Mouse (Mus musculus) forebrain, embryonic 10.5 days (tissue): Measurements from ENCODE around the gene Dnah17. TPM values are rescaled to one million over a fixed set of nuclear protein-coding genes. Genes with fewer than 3 reads are reported as not detected.

Experiments used
- DNase-seq: peaks from one replicate; pipeline ENCODE4 v3.0.0-alpha.2; 2017; ENCODE audit warnings: low spot score; ENCODE audit errors: extremely low spot score
- H3K27ac ChIP-seq: fragments of 300-500 bp; sonication (generic); 2 replicates; pipeline ENCODE4 v1.5.1; 2016; ENCODE audit warnings: mild to moderate bottlenecking
- H3K27me3 ChIP-seq: fragments of 300-500 bp; sonication (generic); 2 replicates; pipeline ENCODE4 v1.6.1; 2016; ENCODE audit warnings: mild to moderate bottlenecking; ENCODE audit not compliant: poor library complexity, severe bottlenecking
- H3K36me3 ChIP-seq: fragments of 300-500 bp; sonication (generic); replicated peaks from 2 replicates; pipeline ENCODE4 v1.6.1; 2016; ENCODE audit warnings: mild to moderate bottlenecking, moderate library complexity
- H3K4me1 ChIP-seq: fragments of 300-500 bp; sonication (generic); 2 replicates; pipeline ENCODE4 v1.6.1; 2016
- H3K4me3 ChIP-seq: fragments of 300-500 bp; sonication (generic); 2 replicates; pipeline ENCODE4 v1.5.1; 2016; ENCODE audit warnings: mild to moderate bottlenecking, moderate library complexity
- H3K9me3 ChIP-seq: fragments of 300-500 bp; sonication (generic); 2 replicates; pipeline ENCODE4 v1.6.1; 2016; ENCODE audit warnings: mild to moderate bottlenecking, moderate library complexity
- WGBS: fragments of 180-500 bp; shearing (Covaris S2); methylation state at CpG from one replicate; pipeline ENCODE4 v1.1.7; 2016; 5-methylcytosine and 5-hydroxymethylcytosine counted together
- polyA plus RNA-seq: library from polyadenylated mRNA; unstranded; fragments of >200 nt; fragmentation: Nextera tagmentation; extraction: Ambion mirVana; gene quantifications from 2 replicates; pipeline ENCODE4 v1.2.1, GENCODE M21; 2016

Dnah17 gene
- polyA plus RNA-seq, 1 experiment from 2014 or later, result 0.27 TPM

DNA sequence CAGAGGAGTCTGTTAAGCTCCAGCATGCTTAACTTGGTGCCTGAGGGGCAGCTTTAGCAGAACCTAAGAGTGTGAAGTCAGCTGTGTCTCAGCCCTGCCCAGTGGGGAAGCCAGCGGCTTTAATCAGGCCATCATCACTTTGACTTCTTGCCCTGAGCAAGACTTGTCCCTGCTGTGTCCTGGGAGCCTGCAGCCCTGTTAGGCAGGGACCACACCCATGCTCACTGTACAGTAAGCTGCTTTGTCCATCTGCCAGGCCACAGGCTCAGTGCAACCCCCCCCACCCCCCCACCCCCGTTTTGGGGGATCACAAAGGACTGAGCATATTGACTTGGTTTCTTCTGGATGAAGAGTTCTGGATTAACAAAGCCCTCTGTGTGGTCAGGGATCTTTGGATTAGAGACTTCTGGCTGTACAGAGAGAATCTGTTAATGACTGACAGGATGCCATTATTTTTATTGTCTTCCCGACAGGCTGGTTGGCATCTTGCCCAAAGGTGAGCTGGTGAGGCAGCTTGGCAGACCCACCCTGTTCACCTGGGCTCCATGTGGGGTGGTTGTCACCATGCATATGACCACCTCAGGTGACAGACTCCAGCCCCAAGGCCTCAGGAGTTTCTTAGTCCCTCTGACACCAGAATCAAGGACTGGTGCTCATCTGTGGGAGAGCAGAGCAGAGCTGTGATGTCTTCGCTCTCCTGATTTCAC lies 120.4 kb downstream of the Dnah17 start:
- H3K4me1 ChIP-seq, result peaks cover 59% of the 10 kb centered on the region
- H3K27ac ChIP-seq, result peak overlapping the region; percentile 36; the same call in 1 of the 2 replicates
- H3K9me3 ChIP-seq, result no peaks in the 10 kb centered on the region
- H3K27me3 ChIP-seq, result no peaks in the 10 kb centered on the region
- no peak for DNase-seq
- H3K36me3 ChIP-seq, result peaks cover 89% of the 10 kb centered on the region
- WGBS, result 63% methylated on average over 4 of the region's 4 CpGs
- no peak overlapping the region for H3K4me3 ChIP-seq

- Histone ChIP-seq H3K36me3 (peaks cover 90% of the 10 kb centered on the region), H3K4me3 (no peak overlapping the region; the same call in 1 of the 2 replicates), H3K9me3 (no peaks in the 10 kb centered on the region), H3K27ac (peak overlapping the region; percentile 36; the same call in 1 of the 2 replicates), H3K27me3 (no peaks in the 10 kb centered on the region), H3K4me1 (peaks cover 58% of the 10 kb centered on the region)
- 85% methylated on average over 8 of the region's 8 CpGs for WGBS
- no peak for DNase-seq
Observed at GRCm38 (mm10) chr11:118008843-118009242, 121.6 kb downstream of the Dnah17 start.

- Histone ChIP-seq H3K4me3 (no peak overlapping the region), H3K36me3 (peaks cover 90% of the 10 kb centered on the region), H3K27me3 (no peaks in the 10 kb centered on the region), H3K27ac (peak overlapping the region; percentile 36; the same call in 1 of the 2 replicates), H3K4me1 (peaks cover 54% of the 10 kb centered on the region), H3K9me3 (no peaks in the 10 kb centered on the region)
- 51% methylated on average over 5 of the region's 5 CpGs for WGBS
- no peak for DNase-seq
Observed at GRCm38 (mm10) chr11:118008144-118008805, 122.2 kb downstream of the Dnah17 start.

DNA sequence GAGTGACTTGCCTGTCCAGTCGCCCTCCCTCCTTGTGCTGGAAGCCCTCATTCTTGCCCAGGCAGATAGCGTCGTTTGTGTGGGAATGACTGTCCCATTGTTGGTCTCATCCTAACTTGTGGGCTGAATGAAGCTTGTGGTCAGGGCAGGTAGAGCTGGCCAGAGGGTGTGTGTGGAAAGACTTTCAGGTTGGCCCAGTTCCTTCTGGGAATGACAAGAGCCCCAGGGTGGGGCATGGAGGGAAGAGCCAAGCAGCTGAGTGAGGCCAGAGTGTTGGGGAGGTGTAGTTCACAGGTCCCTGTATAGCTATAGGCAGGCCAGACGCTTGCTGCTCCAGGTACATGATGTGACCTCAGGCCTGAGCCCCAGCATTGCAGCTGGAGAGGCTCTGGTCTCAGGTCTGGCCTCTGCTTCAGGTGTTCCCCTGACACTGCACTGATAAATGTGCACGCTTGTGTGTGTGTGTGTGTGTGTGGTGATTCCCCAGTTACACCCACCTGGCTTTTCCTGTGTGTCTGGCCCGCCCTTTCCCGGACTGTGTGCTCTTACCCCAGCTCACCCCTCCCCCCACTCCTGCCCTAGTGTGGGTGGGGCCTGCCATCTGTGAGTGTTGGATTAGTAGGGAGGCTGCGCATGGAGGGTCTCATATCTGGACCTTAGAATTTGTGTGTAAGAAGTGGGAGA lies 122.8 kb downstream of the Dnah17 start:
- DNase-seq, result no peak
- Histone ChIP-seq H3K9me3 (no peaks in the 10 kb centered on the region), H3K4me1 (peaks cover 52% of the 10 kb centered on the region), H3K4me3 (no peak overlapping the region), H3K36me3 (peaks cover 92% of the 10 kb centered on the region), H3K27ac (peak overlapping the region; percentile 26; the same call in 1 of the 2 replicates), H3K27me3 (no peaks in the 10 kb centered on the region)
- WGBS, result 76% methylated on average over 8 of the region's 8 CpGs

GRCm38 (mm10) chr11:118004217-118004616 lies 126.2 kb downstream of the Dnah17 start:
- no peak for DNase-seq
- no peaks in the 10 kb centered on the region for H3K9me3 ChIP-seq
- H3K27ac ChIP-seq, result no peak overlapping the region
- no peaks in the 10 kb centered on the region for H3K27me3 ChIP-seq
- peaks cover 23% of the 10 kb centered on the region for H3K4me1 ChIP-seq
- WGBS, result 87% methylated on average over 5 of the region's 5 CpGs
- H3K36me3 ChIP-seq, result peaks cover 93% of the 10 kb centered on the region
- no peak overlapping the region for H3K4me3 ChIP-seq

DNA sequence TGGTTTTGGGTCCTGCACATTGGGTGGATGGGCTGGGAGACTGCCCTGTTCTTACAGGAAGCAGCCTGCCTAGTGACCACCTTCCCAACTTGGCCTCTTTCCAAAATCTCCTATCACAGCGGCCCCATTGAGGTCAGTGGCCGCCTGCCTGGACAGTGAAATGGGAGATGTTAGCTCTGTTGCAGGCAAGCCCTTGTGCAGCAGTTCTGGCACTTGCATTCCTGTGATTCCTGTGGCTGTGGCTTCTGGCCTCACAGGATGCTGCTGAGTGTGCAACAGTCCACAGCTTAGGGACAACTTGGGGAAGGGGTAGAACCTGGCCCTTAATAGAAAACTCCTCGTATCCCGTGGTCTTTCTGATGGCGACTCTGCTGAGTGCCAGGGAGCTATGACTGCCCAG lies 126.7 kb downstream of the Dnah17 start:
- Histone ChIP-seq H3K9me3 (no peaks in the 10 kb centered on the region), H3K4me3 (no peak overlapping the region), H3K36me3 (peaks cover 92% of the 10 kb centered on the region), H3K27me3 (no peaks in the 10 kb centered on the region), H3K4me1 (peaks cover 18% of the 10 kb centered on the region), H3K27ac (no peak overlapping the region)
- no peak for DNase-seq
- WGBS, result 84% methylated on average over 5 of the region's 5 CpGs

GRCm38 (mm10) chr11:118003176-118003575 lies 127.3 kb downstream of the Dnah17 start:
- DNase-seq, result no peak
- H3K36me3 ChIP-seq, result peaks cover 96% of the 10 kb centered on the region
- peaks cover 18% of the 10 kb centered on the region for H3K4me1 ChIP-seq
- H3K9me3 ChIP-seq, result no peaks in the 10 kb centered on the region
- no peak overlapping the region for H3K4me3 ChIP-seq
- no peak overlapping the region for H3K27ac ChIP-seq
- 97% methylated on average over 14 of the region's 14 CpGs for WGBS
- no peaks in the 10 kb centered on the region for H3K27me3 ChIP-seq

DNA sequence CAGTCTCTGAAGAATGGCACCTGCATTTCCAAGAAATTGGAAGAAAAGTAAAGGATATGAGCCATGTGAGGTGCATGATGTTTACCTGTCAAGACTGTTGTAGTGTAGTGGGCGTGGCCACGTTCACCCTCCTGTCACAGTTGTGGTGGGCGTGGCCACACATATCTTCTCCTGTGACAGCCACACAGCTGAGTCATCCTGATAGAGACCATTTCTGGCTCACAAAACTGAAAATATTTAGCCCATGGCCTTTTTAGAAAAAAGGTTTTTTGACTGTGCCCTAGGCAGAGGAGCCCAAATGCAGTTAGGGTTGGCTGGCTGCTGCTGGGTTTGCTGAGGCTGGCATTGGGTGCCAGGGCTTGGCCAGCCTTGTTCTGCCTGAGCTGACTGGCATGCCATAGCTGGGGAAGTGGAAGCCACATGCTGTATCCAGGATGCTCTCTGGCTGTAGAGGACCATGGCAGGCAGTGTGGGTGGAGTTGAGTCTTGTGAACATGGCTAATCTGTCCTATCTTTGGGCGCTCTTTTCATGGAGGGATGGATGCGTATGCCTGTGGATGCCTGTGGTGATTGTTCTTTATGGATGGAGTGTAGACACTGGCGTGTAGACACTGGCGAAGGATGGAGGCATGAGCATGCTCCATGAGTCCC lies 129.7 kb downstream of the Dnah17 start:
- Histone ChIP-seq H3K4me3 (no peak overlapping the region), H3K27me3 (no peaks in the 10 kb centered on the region), H3K36me3 (peaks cover 85% of the 10 kb centered on the region), H3K9me3 (no peaks in the 10 kb centered on the region), H3K27ac (peak overlapping the region; percentile 37; the same call in 1 of the 2 replicates), H3K4me1 (peaks cover 14% of the 10 kb centered on the region)
- DNase-seq, result no peak
- 93% methylated on average over 7 of the region's 7 CpGs for WGBS

GRCm38 (mm10) chr11:118000083-118000482 lies 130.4 kb downstream of the Dnah17 start:
- H3K36me3 ChIP-seq, result peaks cover 79% of the 10 kb centered on the region
- H3K9me3 ChIP-seq, result no peaks in the 10 kb centered on the region
- no peak overlapping the region for H3K4me3 ChIP-seq
- DNase-seq, result no peak
- WGBS, result 69% methylated on average over 1 of the region's 1 CpGs
- peaks cover 19% of the 10 kb centered on the region for H3K4me1 ChIP-seq
- H3K27me3 ChIP-seq, result no peaks in the 10 kb centered on the region
- no peak overlapping the region for H3K27ac ChIP-seq

DNA sequence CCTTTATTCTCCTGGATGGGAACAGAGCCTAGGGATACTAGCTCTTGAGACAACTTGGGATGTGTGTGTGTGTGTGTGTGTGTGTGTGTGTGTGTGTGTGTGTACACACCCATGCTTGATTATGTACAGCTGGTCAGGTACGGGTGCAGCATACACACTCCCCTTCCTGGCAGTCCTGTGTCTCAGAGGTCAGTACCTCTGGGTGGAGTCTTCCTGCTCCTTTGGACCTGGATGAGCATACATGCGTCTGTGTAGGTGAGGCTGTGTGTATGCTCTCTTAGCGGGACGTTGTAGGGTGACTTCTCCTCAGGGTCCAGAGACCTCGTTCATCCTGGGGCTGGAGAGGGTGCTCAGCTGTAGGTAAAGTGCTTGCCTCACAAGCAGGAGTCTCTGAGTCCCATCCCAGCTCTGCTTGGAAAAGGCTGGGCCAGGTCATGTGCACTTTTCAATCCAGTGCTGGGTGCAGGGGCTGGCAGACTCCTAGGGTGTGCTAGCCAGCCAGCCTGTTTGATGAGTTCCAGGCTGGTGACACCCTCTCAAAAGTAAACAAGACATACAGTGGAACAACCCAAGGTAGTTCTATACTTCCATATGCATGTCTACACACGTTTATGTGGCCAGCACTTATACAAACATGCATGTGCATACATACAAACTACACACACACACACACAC lies 131.0 kb downstream of the Dnah17 start:
- H3K4me3 ChIP-seq, result no peak overlapping the region
- H3K4me1 ChIP-seq, result peaks cover 26% of the 10 kb centered on the region
- WGBS, result 91% methylated on average over 6 of the region's 6 CpGs
- no peaks in the 10 kb centered on the region for H3K27me3 ChIP-seq
- no peaks in the 10 kb centered on the region for H3K9me3 ChIP-seq
- peaks cover 72% of the 10 kb centered on the region for H3K36me3 ChIP-seq
- DNase-seq, result no peak
- no peak overlapping the region for H3K27ac ChIP-seq

DNA sequence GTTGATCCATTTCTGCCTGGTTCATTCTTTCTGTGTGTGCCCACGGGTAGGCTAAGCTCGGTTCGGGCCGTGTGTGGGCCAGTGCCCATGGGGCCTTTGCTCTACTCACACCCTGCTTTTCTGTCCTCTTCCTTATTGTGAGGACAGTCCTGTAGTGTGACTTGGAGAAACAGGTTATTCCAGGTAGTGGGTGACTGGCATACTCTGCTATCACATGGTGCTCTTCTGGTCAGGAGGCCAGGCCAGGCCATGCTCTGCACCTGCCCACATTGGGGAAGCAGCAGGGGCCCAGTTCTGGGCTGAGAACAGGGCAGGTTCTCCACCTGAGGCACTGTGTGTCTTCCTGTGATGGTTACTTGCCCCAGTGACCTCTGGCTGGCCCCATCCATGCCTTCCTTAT lies 132.1 kb downstream of the Dnah17 start:
- 95% methylated on average over 4 of the region's 4 CpGs for WGBS
- DNase-seq, result no peak
- peaks cover 35% of the 10 kb centered on the region for H3K4me1 ChIP-seq
- H3K9me3 ChIP-seq, result no peaks in the 10 kb centered on the region
- H3K4me3 ChIP-seq, result no peak overlapping the region
- H3K27me3 ChIP-seq, result no peaks in the 10 kb centered on the region
- no peak overlapping the region for H3K27ac ChIP-seq
- H3K36me3 ChIP-seq, result peaks cover 62% of the 10 kb centered on the region

DNA sequence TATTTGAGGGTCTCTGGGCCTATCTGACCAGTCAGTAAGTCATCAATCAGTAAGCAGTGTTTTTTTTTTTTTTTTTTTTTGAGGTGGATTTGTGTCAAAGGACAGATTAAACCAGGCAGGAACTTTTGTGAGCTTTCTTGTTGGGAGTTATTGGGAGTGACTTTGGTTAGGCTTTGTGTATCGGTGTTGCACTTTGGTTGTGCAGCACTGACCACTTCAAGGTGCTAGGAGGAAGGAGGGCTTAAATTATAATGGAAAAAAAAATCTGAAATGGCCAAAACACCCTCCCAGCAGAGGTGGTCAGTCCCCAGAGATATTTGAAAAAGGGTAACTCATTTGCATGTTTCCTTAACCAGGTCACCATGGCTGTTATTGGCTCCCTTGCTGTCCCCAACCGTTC lies 133.3 kb downstream of the Dnah17 start:
- Histone ChIP-seq H3K27me3 (no peaks in the 10 kb centered on the region), H3K4me3 (no peak overlapping the region), H3K9me3 (no peaks in the 10 kb centered on the region), H3K27ac (no peak overlapping the region), H3K36me3 (peaks cover 50% of the 10 kb centered on the region), H3K4me1 (peaks cover 48% of the 10 kb centered on the region)
- WGBS, result 92% methylated on average over 2 of the region's 2 CpGs
- DNase-seq, result no peak
